Mouse (Mus musculus): ENCODE data around the gene Slc8b1.
"Not testable (repeated sequence)": the region's sequence is repeated elsewhere in the genome, so short reads cannot be mapped to it uniquely, and the experiment has no call there.

Gene Slc8b1

GRCm38 (mm10) chr5:120495703-120496226 is 15.2 kb upstream of the Slc8b1 start:
- no peak for DNase-seq (ENCODE audit: low read depth, low spot score)

DNA sequence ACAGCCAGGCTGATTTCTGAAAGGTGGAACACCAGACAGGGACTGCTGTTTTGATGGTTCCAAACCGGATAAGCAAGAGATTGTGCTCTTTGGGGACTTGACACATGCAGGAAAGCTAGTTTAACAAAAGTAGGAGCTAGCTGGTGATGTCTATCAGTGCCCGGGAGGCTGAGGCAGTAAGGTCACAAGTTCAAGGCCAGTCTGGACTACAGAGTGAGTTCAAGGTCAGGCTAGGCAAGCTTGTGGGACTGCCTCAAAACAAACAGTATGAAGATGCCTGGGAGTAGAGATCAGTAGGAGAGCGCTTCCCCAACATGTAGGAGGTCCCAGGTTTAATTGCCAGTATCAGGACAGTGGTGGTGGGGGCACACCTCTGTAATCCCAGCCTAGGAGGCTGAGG is 13.9 kb upstream of the Slc8b1 start:
- no peak for DNase-seq (ENCODE audit: low read depth, low spot score)

- DNase-seq (ENCODE audit: low read depth, low spot score), result no peak
Observed at GRCm38 (mm10) chr5:120499202-120499601, 11.8 kb upstream of the Slc8b1 start.

- DNase-seq (ENCODE audit: low read depth, low spot score), result not testable (repeated sequence)
Observed at GRCm38 (mm10) chr5:120500609-120501008, 10.4 kb upstream of the Slc8b1 start.

DNA sequence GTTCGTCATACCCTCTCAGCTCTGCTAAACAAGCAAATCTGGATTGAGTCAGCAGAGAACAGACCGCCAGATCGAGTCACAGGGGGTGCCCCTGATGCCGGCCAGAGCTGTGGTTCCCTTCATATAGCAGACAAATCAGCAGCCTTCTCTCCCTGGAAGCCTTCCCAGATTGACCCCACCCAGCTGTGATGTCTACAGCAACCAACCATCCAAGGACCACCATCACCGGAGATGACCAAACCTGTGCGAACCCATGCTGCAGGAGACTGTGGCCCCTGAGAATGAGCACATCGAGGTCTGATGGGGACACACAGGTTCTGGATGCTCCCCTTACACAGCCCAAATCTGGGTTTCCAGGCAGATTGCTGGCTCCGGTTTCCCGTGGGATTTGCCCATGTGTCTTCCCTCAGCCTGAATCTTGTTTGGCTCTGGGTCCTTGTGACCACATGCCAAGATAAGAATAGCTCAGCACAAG is 8.8 kb upstream of the Slc8b1 start:
- no peak for DNase-seq (ENCODE audit: low read depth, low spot score)

- no peak for DNase-seq (ENCODE audit: low read depth, low spot score)
Observed at GRCm38 (mm10) chr5:120502675-120503143, 8.3 kb upstream of the Slc8b1 start.

- peak; percentile 88 for DNase-seq (ENCODE audit: low read depth, low spot score)
Observed at GRCm38 (mm10) chr5:120503144-120503795, 7.7 kb upstream of the Slc8b1 start, which contains the start of gene Plbd2. Plbd2 (minus strand) TSS chr5:120503625.

DNA sequence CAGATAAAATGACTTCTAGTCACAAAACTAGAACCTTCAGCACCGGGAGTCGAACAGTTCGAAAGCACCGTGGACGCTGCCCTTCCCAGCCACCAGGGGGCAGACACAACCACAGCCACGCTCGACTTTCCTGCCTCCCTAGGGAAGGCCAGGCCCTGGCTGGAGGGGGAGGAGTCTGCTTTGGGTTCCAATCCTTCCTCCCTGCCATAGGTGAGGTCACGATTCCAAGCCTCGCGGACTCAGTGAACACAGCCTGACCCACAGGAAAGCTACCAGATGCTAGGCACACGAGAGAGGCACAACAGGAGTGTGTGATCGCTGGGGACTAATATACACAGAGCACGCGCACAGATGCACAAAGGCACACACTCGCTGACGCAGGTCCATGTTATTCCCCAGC is 5.6 kb upstream of the Slc8b1 start:
- peak; percentile 63 for DNase-seq (ENCODE audit: low read depth, low spot score)

GRCm38 (mm10) chr5:120505781-120506180 is 5.2 kb upstream of the Slc8b1 start:
- no peak for DNase-seq (ENCODE audit: low read depth, low spot score)

GRCm38 (mm10) chr5:120506490-120506889 is 4.5 kb upstream of the Slc8b1 start:
- DNase-seq (ENCODE audit: low read depth, low spot score), result no peak

DNA sequence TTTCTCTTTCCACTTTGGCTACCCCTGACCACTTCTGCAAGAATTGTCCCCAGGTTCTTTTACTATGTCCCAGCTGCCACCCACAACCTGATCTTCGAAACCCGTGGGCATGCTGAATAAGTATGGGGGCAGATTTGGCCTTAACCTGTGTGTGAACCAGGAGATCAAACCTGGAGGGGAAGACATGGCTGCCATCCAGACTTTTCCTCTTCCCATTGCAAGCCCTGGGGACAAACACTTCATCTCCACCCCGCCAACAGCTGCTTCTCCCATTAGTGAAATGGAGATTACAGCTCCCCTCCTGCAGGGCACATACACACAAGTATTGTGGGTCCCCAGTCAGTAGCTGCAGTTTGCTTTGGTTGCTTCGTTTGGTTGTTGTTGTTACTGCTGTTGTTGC is 3.7 kb upstream of the Slc8b1 start:
- no peak for DNase-seq (ENCODE audit: low read depth, low spot score)

DNA sequence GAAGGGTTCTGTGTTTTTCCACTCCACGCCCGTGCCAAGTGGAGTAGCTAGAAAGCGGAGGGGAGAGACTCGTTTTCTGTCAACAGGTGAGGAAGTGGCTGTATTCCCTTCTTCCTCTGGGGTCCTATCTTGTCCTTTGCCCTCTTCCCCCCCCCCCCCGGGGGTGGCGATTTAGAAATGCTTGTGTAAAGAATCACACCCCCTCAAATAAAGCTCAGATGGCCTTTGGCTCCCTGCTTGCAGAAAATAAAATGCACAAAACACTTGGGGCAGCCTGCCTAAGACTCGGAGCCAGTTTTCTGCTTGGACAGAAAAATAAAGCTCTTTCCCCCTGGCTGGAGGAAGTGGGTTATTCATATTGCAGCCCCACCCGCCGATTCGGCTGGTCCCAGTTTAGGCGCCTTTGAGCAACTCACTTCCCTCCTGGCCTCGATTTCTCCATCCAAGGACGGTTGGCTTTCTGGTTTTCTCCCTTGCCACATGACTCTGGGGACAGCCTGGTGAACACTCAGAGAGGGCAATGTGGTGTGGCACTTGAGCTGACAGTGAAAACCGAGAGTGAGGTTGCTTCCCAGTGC is 764 bp downstream of the Slc8b1 start:
- DNase-seq (ENCODE audit: low read depth, low spot score), result no peak

DNA sequence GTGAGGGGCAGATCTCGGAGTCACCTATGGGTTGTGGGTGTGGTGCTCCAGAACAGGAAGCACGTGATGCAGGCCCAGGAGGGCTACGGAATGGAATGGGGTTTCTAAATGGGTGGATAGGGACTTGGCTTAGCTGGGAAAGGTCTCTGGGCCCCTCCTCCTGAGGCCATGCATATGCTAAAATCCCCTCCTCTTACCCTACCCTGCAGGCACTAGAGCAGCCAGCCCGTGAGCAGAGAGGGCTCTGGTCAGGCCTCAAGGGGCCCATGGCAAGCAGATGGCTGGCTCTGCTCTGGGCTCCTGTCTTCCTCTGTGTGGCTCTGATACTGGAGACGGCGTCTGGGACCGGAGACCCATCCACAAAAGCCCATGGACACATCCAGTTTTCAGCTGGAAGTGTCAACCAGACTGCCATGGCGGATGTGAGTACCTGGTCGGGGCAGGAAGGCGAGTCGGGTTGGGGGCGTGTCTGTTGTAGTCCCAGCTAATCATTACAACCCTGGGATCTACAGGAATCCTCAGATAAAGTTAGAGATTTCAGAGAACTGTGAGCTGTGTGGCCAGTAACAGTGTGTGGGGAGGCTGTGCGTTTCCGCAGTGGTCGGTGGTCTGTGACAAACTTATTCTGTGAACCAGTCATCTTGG is 2.1 kb downstream of the Slc8b1 start:
- DNase-seq (ENCODE audit: low read depth, low spot score), result no peak

- DNase-seq (ENCODE audit: low read depth, low spot score), result no peak
Observed at GRCm38 (mm10) chr5:120514031-120514677, 3.2 kb downstream of the Slc8b1 start.

- no peak for DNase-seq (ENCODE audit: low read depth, low spot score)
Observed at GRCm38 (mm10) chr5:120514754-120515153, 3.8 kb downstream of the Slc8b1 start.

- DNase-seq (ENCODE audit: low read depth, low spot score), result no peak
Observed at GRCm38 (mm10) chr5:120515451-120515850, 4.5 kb downstream of the Slc8b1 start.

GRCm38 (mm10) chr5:120516221-120516984 is 5.4 kb downstream of the Slc8b1 start:
- DNase-seq (ENCODE audit: low read depth, low spot score), result no peak

DNA sequence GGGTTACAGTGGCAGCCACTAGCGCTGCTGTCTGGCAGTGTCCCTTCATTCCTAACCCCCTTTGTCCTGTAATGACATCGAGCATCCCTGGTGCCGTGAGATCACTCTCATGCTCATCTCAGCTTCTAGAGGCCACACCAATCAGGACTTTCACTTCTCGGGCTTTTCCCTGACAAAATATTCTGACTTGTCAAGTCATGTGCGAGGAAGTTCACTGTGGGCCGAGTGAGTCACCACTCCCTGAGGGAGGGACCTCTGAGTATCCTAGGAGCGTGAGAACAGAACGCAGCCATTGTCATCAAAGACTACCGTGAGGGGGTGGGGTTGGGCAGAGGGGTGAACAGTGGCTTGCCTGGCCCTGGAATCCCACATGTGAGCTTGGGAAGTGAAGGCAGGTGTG is 6.6 kb downstream of the Slc8b1 start:
- no peak for DNase-seq (ENCODE audit: low read depth, low spot score)

DNA sequence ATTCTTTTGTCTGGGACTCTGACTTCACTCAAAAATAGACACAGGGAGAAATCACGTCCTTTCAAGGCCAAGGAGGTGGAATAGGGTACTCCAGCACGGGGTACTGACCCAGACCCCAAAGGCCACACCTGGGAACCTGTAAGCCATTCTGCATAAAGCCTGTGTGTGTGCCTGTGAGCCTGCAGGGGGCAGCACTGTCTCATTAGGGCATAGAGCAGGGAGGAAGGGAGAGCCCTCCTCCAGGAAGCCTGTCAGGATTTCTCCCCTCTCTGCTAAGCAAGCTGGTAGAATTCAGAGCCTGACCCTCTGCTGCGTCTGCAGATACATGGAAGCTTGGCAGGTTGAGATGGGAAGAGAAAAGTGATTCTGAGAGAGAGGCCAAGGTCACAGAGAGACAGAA is 11.7 kb downstream of the Slc8b1 start:
- peak; percentile 45 for DNase-seq (ENCODE audit: low read depth, low spot score)

DNA sequence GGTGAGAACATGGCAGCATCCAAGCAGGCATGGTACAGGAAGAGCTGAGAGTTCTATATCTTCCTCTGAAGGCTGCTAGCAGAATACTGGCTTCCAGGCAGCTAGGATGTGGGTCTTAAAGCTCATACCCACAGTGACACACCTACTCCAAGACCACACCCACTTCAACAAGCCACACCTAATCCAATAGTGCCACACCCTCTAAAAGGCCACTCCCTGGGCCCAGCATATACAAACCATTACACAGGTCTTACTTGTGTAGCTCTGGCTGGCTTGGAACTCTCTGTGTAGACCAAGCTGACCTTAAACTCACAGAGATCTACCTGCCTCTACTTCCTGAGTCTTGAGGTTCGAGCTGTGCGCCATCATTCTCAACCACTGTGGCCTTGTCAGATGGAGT is 13.8 kb downstream of the Slc8b1 start:
- no peak for DNase-seq (ENCODE audit: low read depth, low spot score)

DNA sequence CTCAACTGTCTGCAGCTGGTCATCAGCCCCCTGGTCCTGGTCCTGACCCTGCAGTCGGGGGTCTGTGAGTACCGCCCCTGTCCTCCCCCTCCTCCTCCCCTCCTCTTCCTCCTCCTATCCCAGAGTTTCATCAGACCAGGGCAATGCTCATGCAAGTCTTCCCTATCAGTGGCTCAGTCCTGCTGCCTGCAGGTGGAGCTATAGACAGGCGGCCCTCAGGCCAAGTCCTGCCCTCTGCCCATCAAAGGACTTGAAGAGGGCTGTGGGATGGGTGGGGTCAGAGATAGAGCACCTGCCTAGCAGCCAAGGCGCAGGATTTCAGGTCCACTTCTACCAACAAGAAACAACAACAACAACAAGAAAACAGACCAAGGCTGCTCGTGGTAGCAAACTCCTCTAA is 14.8 kb downstream of the Slc8b1 start:
- no peak for DNase-seq (ENCODE audit: low read depth, low spot score)
